Mouse (Mus musculus) kidney, adult 2 months (tissue): ENCODE data around the gene Cacna2d4.

Source experiments
- CTCF ChIP-seq: fragments of 200-500 bp; conservative IDR thresholded peaks from 2 replicates; pipeline ENCODE4 v1.5.1; 2011; ENCODE audit warnings: low read depth, mild to moderate bottlenecking, control low read depth, low read length, moderate library complexity, mixed read lengths; ENCODE audit not compliant: insufficient read depth, insufficient read length
- POLR2A ChIP-seq: fragments of 200-500 bp; IDR thresholded peaks from one replicate; pipeline ENCODE4 v1.6.1; 2011; ENCODE audit warnings: low read depth, low read length, control low read depth

DNA sequence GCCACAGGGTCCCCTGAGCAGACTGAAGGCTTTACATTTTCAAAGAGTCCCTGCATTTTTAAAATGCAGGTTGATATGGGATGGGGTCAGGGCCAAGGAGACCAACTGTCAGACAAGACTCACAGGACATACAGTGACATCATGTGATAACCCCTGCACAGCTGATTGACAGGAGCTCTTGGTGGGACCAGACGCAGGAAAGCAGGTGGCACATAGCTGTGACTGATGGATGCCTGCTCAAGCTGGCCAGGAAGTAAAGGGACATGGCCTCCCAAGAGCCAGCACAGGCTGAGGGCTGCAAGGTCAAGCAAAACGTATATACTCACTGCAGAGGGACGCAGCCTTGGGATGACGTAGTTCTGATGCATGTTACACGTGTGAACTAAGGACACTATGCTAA is 885 bp upstream of the Cacna2d4 start:
- no peak for TF ChIP-seq CTCF
- TF ChIP-seq POLR2A: no peak
